8 mouse cellular contexts compared by ENCODE assay signal in genomic region chr10:3591790-3592189, GRCm38 (mm10). TPM values are rescaled to one million over a fixed set of nuclear protein-coding genes. Genes with fewer than 3 reads are reported as not detected.
DNase-seq lines count a peak whose midpoint lies in the region; ATAC-seq and TF ChIP-seq lines count a peak whose summit lies in the region.

No protein-coding gene starts in this region.

- H3K36me3 ChIP-seq in heart, embryonic 12.5 days: no peaks in the 10 kb centered on the region
- no peaks in the 10 kb centered on the region for H3K36me3 ChIP-seq in liver, embryonic 12.5 days
- H3K36me3 ChIP-seq in stomach, embryonic 14.5 days (ENCODE audit: control insufficient read depth, insufficient read depth, low read length): no peaks in the 10 kb centered on the region

- no peak overlapping the region for H3K4me3 ChIP-seq in lung, adult 2 months (replicated peaks; ENCODE audit: extremely low read depth, low read depth, low read length)
- H3K4me3 ChIP-seq in heart, embryonic 12.5 days: no peak overlapping the region
- no peak overlapping the region for H3K4me3 ChIP-seq in liver, embryonic 12.5 days
- H3K4me3 ChIP-seq in stomach, embryonic 14.5 days (ENCODE audit: low read depth, low read length): no peak overlapping the region

- peak; percentile 12 to 16 for DNase-seq in lung, adult 18-20 months
- no peak for DNase-seq in lung, adult 2 months
- DNase-seq in yolk sac, embryonic 10.5 days (ENCODE audit: low spot score): no peak
- DNase-seq in urinary bladder, postnatal 4 days (ENCODE audit: low spot score in 2 of 2): no peak
- no peak for DNase-seq in layer of hippocampus, postnatal 10 days (ENCODE audit: low spot score in 2 of 2)

- no peak overlapping the region for H3K27ac ChIP-seq in heart, embryonic 12.5 days (ENCODE audit: poor library complexity, severe bottlenecking)
- H3K27ac ChIP-seq in liver, embryonic 12.5 days: no peak overlapping the region
- no peak overlapping the region for H3K27ac ChIP-seq in stomach, embryonic 14.5 days (ENCODE audit: low read length)

- 52% methylated on average over 3 of the region's 3 CpGs for WGBS in lung, adult 2 months
- 63% methylated on average over 3 of the region's 3 CpGs for WGBS in heart, embryonic 12.5 days
- 53% methylated on average over 3 of the region's 3 CpGs for WGBS in liver, embryonic 12.5 days (ENCODE audit: insufficient replicate concordance)
- 37% methylated on average over 3 of the region's 3 CpGs for WGBS in stomach, embryonic 14.5 days

- TF ChIP-seq CTCF in lung, adult 2 months (IDR thresholded peaks at IDR 0.05; ENCODE audit: insufficient read depth, low read length): no peak

- peak; percentile 45; the same call in 1 of the 2 replicates for ATAC-seq in heart, embryonic 12.5 days (ENCODE audit: insufficient number of reproducible peaks, low FRiP score)
- ATAC-seq in liver, embryonic 12.5 days: peak; percentile 46; the same call in 1 of the 2 replicates
- ATAC-seq in stomach, embryonic 14.5 days (ENCODE audit: insufficient number of reproducible peaks, insufficient read depth, low FRiP score, low read depth): peak; percentile 49; the same call in 1 of the 2 replicates

- TF ChIP-seq POLR2A in lung, adult 2 months (IDR thresholded peaks at IDR 0.05; ENCODE audit: borderline replicate concordance, extremely low read depth, low read depth, low read length): no peak

- H3K4me1 ChIP-seq in lung, adult 2 months (ENCODE audit: control insufficient read depth, insufficient read depth, low read length): no peaks in the 10 kb centered on the region
- no peaks in the 10 kb centered on the region for H3K4me1 ChIP-seq in heart, embryonic 12.5 days (replicated peaks)
- no peaks in the 10 kb centered on the region for H3K4me1 ChIP-seq in liver, embryonic 12.5 days
- H3K4me1 ChIP-seq in stomach, embryonic 14.5 days (ENCODE audit: control insufficient read depth, insufficient read depth, low read length): no peaks in the 10 kb centered on the region

- H3K9ac ChIP-seq in heart, embryonic 12.5 days: no peak overlapping the region
- no peak overlapping the region for H3K9ac ChIP-seq in liver, embryonic 12.5 days
- no peak overlapping the region for H3K9ac ChIP-seq in stomach, embryonic 14.5 days (replicated peaks; ENCODE audit: low read depth, low read length)

- H3K27me3 ChIP-seq in heart, embryonic 12.5 days (replicated peaks): no peaks in the 10 kb centered on the region
- H3K27me3 ChIP-seq in liver, embryonic 12.5 days (replicated peaks): no peaks in the 10 kb centered on the region
- no peaks in the 10 kb centered on the region for H3K27me3 ChIP-seq in stomach, embryonic 14.5 days (ENCODE audit: control insufficient read depth, insufficient read depth, low read length)

- no peak overlapping the region for H3K4me2 ChIP-seq in heart, embryonic 12.5 days
- no peak overlapping the region for H3K4me2 ChIP-seq in liver, embryonic 12.5 days
- H3K4me2 ChIP-seq in stomach, embryonic 14.5 days (replicated peaks; ENCODE audit: low read depth, low read length): no peak overlapping the region

- no peaks in the 10 kb centered on the region for H3K9me3 ChIP-seq in heart, embryonic 12.5 days (replicated peaks)
- no peaks in the 10 kb centered on the region for H3K9me3 ChIP-seq in liver, embryonic 12.5 days (replicated peaks)
- H3K9me3 ChIP-seq in stomach, embryonic 14.5 days (ENCODE audit: control insufficient read depth, low read depth, low read length): no peaks in the 10 kb centered on the region

RNA-seq across cellular contexts. Expression of gene Iyd, which starts 51.8 kb away (rescaled TPM):
- polyA plus RNA-seq in lung, adult 2 months (2012; rRNA removed): 1.9 and 2.8 TPM in 2 replicates
- 0.42 and 0.49 TPM in 2 replicates for polyA plus RNA-seq in heart, embryonic 12.5 days (2016; fragmentation: Nextera tagmentation; extraction: Ambion mirVana)
- polyA plus RNA-seq in liver, embryonic 12.5 days (2016; fragmentation: Nextera tagmentation; extraction: Ambion mirVana): 3.7 and 3.9 TPM in 2 replicates
- 7.8 and 9.3 TPM in 2 replicates for polyA plus RNA-seq in stomach, embryonic 14.5 days (2014; fragmentation: Nextera tagmentation; extraction: Ambion mirVana)
- 1 to 10 TPM; 4.8 to 6.2 TPM for total RNA-seq in layer of hippocampus, postnatal 10 days (2021)

Comparison
In these comparisons a context has a peak if more than half of its experiments do, and no peak if none do; other contexts are left out.
1. DNase-seq: peak in lung, adult 18-20 months (2 of 2); none in lung, adult 2 months (single experiment), yolk sac, embryonic 10.5 days (single experiment), urinary bladder, postnatal 4 days (0 of 2) and layer of hippocampus, postnatal 10 days (0 of 2).
2. Peak in every context shown above with its lines, with median percentiles within 50 percentile points of each other: ATAC-seq.